Mouse (Mus musculus) bone marrow, adult 2 months (tissue): ENCODE results near the gene Gzmb.
"Not testable (repeated sequence)": the region's sequence is repeated elsewhere in the genome, so short reads cannot be mapped to it uniquely, and the experiment has no call there.

Source experiments
- CTCF ChIP-seq: fragments of 200-500 bp; IDR thresholded peaks from 2 replicates; pipeline ENCODE4 v1.5.1; 2011; ENCODE audit warnings: low read length, control low read depth; ENCODE audit not compliant: control insufficient read depth, insufficient read depth
- POLR2A ChIP-seq: fragments of 200-500 bp; IDR thresholded peaks from 2 replicates; pipeline ENCODE4 v1.6.1; 2011; ENCODE audit warnings: low read depth, mild to moderate bottlenecking, control low read depth, low read length, borderline replicate concordance; ENCODE audit not compliant: control insufficient read depth

DNA sequence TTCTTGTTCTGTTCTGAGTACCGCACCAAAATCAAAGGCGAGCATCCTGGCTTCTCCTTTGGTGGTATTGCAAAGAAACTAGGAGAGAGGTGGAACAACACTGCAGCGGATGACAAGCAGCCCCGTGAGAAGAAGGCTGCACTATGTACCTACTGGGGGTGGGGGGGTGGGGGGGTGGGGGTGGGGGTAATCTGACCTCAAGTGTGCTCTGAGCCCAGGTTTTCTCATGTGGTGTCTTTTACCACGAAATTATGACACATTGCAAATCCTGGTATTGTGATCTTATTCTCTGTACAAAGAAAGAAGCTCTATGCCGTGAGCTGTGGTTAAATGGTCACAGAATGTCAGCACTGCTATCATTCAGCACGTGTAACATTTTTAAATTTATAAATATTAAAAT is 14.0 kb upstream of the Gzmb start:
- not testable (repeated sequence) for TF ChIP-seq POLR2A, CTCF
